Mouse (Mus musculus) C2C12 (cell line): ENCODE results near the gene Cib1. TPM values are rescaled to one million over a fixed set of nuclear protein-coding genes. Genes with fewer than 3 reads are reported as not detected.

Experiments used
- H3K27me3 ChIP-seq: one replicate; pipeline ENCODE4 v1.6.1; 2011; ENCODE audit not compliant: control insufficient read depth, insufficient read depth, insufficient read length
- H3K36me3 ChIP-seq: one replicate; pipeline ENCODE4 v1.6.1; 2011; ENCODE audit not compliant: control insufficient read depth, insufficient read depth
- H3K4me3 ChIP-seq: one replicate; pipeline ENCODE4 v1.5.1; 2011; ENCODE audit warnings: mild to moderate bottlenecking, control low read depth; ENCODE audit not compliant: poor library complexity, insufficient read depth, severe bottlenecking
- H3K79me2 ChIP-seq: one replicate; pipeline ENCODE4 v1.6.1; 2011; ENCODE audit not compliant: control insufficient read depth, insufficient read depth
- H3K79me3 ChIP-seq: one replicate; pipeline ENCODE4 v1.6.1; 2011; ENCODE audit warnings: low read depth, control low read depth
- H3ac ChIP-seq: one replicate; pipeline ENCODE3; 2011; ENCODE audit warnings: low read depth; ENCODE audit not compliant: control insufficient read depth, insufficient read length
- CEBPB ChIP-seq: IDR thresholded peaks from one replicate; pipeline ENCODE4 v1.6.1; 2011; ENCODE audit warnings: low read depth, mild to moderate bottlenecking, control low read depth, moderate library complexity
- CTCF ChIP-seq: IDR thresholded peaks from one replicate; pipeline ENCODE4 v1.5.1; 2011; ENCODE audit not compliant: control insufficient read depth, insufficient read depth, insufficient read length
- FOSL1 ChIP-seq: IDR thresholded peaks from one replicate; pipeline ENCODE4 v1.8.0; 2011; ENCODE audit warnings: mild to moderate bottlenecking, low read length; ENCODE audit not compliant: poor library complexity, insufficient read depth, severe bottlenecking
- MAX ChIP-seq: IDR thresholded peaks from one replicate; pipeline ENCODE4 v1.6.1; 2011; ENCODE audit warnings: mild to moderate bottlenecking, control low read depth
- MYOD1 ChIP-seq: IDR thresholded peaks from one replicate; pipeline ENCODE4 v1.6.1; 2011; ENCODE audit warnings: low read depth; ENCODE audit not compliant: control insufficient read depth, insufficient read length
- MYOG ChIP-seq: IDR thresholded peaks from one replicate; pipeline ENCODE4 v1.6.1; 2011; ENCODE audit not compliant: control insufficient read depth, insufficient read length; ENCODE audit errors: extremely low read depth
- USF1 ChIP-seq: IDR thresholded peaks from one replicate; pipeline ENCODE4 v1.6.1; 2011; ENCODE audit warnings: low read depth, mild to moderate bottlenecking, control low read depth, moderate library complexity
- polyA plus RNA-seq: library from polyadenylated mRNA; unstranded; fragments of >200 nt; fragmentation: generic; extraction: Trizol; gene quantifications from one replicate; pipeline ENCODE4 v1.2.1, GENCODE M21; 2012; ENCODE audit warnings: missing spikeins

Gene Cib1
- polyA plus RNA-seq, 1 experiment: 131 TPM

DNA sequence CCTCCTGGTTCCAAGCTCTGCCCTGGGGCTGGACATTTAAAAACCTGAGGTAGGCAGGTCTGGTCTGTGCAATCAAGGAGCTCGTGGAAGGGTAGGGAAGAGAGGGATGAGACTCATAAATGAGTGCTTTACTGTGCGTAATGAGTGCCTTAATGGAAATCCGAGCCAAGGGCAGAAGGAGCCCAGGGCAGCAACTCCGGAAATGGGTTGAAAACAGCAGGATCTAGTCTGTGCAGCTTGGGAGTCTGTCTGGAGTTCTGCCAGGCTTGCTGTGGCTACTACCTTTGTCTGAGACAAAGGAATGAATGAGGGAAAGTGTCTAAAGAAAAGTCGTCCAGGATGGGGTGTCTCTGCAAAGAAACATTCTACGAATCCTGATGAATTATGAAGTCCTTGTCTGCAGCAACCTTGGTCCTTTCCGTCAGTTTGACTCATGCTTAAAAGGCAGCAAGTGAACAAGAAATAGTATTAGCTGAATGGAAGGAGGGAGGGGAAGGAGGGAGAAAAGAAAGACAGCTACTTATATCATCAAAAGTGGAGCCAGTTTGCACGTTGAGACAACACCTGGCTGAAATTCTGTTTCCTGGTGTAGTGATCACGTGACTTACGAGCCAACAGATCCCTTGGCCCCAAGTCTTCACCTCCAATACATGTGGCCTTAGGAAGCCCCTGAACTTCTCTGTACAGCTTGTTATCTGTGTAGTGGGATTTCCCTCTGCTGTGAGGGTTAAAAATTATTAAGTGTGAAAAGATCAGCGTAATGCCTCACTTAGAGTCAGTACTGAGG is 43.3 kb downstream of the Cib1 start:
- H3K79me2 ChIP-seq: peaks cover 62% of the 10 kb centered on the region
- H3K27me3 ChIP-seq: no peaks in the 10 kb centered on the region
- TF ChIP-seq MAX: no peak
- peak; percentile 31 for TF ChIP-seq USF1
- no peak for TF ChIP-seq FOSL1
- H3K36me3 ChIP-seq: no peaks in the 10 kb centered on the region
- H3K4me3 ChIP-seq: no peak overlapping the region
- H3ac ChIP-seq: no peak overlapping the region
- H3K79me3 ChIP-seq: peaks cover 32% of the 10 kb centered on the region

GRCm38 (mm10) chr7:80188579-80189125 is 44.0 kb downstream of the Cib1 start:
- TF ChIP-seq CTCF (no peak), MYOG (no peak), CEBPB (no peak), FOSL1 (no peak), MAX (no peak), USF1 (no peak), MYOD1 (no peak)
- no peak overlapping the region for H3ac ChIP-seq
- peaks cover 55% of the 10 kb centered on the region for H3K79me2 ChIP-seq
- H3K79me3 ChIP-seq: peaks cover 29% of the 10 kb centered on the region
- no peak overlapping the region for H3K4me3 ChIP-seq
- no peaks in the 10 kb centered on the region for H3K36me3 ChIP-seq
- no peaks in the 10 kb centered on the region for H3K27me3 ChIP-seq

GRCm38 (mm10) chr7:80187501-80187900 is 45.1 kb downstream of the Cib1 start:
- peaks cover 44% of the 10 kb centered on the region for H3K79me2 ChIP-seq
- no peak for TF ChIP-seq CTCF
- no peak for TF ChIP-seq MAX
- no peak for TF ChIP-seq FOSL1
- no peak for TF ChIP-seq MYOD1
- no peak for TF ChIP-seq MYOG
- no peak for TF ChIP-seq USF1
- no peak for TF ChIP-seq CEBPB
- peak overlapping the region; percentile 34 for H3K4me3 ChIP-seq
- H3K79me3 ChIP-seq: peaks cover 25% of the 10 kb centered on the region
- no peak overlapping the region for H3ac ChIP-seq
- H3K27me3 ChIP-seq: no peaks in the 10 kb centered on the region
- H3K36me3 ChIP-seq: no peaks in the 10 kb centered on the region

DNA sequence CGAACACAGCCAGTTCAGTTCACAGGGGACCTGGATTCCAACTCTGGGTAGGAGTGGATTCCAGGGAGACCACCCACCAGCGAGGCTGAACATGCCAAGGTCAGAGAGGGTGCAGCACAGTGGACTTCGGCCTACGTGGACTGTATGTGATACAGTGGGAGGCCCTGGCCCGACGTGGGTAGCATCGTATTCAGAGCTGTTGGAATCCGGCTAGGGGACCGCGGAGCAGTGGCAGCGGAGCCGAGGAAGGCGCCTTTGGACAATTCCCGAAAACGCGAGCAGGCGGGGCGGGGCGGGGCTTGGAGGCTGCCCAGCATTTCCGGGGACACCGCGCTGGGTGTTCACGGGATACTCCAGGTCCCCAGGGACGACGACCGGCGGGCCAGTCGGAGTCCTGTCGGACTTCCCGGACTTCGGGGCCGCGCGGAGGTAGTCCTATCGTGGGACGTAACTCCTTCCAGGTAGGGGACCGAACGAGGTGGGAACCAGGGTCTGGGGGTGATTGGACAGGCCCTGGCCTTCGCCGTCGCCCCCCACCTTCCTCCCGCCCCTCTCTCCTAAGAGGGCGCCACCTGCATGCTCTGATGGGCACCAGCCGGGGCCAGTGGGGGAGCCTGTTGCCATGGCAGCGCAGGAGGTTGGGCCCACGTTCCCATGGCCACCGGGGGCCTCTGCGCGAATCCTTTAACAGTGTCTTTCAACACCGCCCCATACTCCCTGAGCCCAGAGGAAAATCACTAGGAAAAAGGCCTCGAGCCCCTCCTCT is 45.9 kb downstream of the Cib1 start, which contains the start of gene Sema4b:
Sema4b (plus strand) TSS at position 311 of the 766 bp plus-strand sequence.
- peaks cover 25% of the 10 kb centered on the region for H3K79me3 ChIP-seq
- peak within 1 kb of the TSS; percentile 63 for H3ac ChIP-seq
- H3K27me3 ChIP-seq: no peaks in the 10 kb centered on the region
- H3K4me3 ChIP-seq: peak within 1 kb of the TSS; percentile 34
- TF ChIP-seq FOSL1: no peak
- no peak for TF ChIP-seq MYOD1
- TF ChIP-seq CTCF: no peak
- TF ChIP-seq MYOG: no peak
- TF ChIP-seq USF1: no peak
- no peak for TF ChIP-seq CEBPB
- no peak for TF ChIP-seq MAX
- no peaks in the 10 kb centered on the region for H3K36me3 ChIP-seq
- peaks cover 44% of the 10 kb centered on the region for H3K79me2 ChIP-seq

GRCm38 (mm10) chr7:80186021-80186420 is 46.6 kb downstream of the Cib1 start:
- Histone ChIP-seq H3K27me3 (no peaks in the 10 kb centered on the region), H3ac (peak overlapping the region; percentile 63), H3K36me3 (no peaks in the 10 kb centered on the region), H3K79me3 (peaks cover 25% of the 10 kb centered on the region), H3K4me3 (peak overlapping the region; percentile 34), H3K79me2 (peaks cover 40% of the 10 kb centered on the region)
- no peak for TF ChIP-seq USF1
- no peak for TF ChIP-seq MAX
- TF ChIP-seq CEBPB: no peak
- no peak for TF ChIP-seq FOSL1
- TF ChIP-seq CTCF: no peak
- TF ChIP-seq MYOG: no peak
- no peak for TF ChIP-seq MYOD1
